Mouse (Mus musculus): ENCODE results near the gene Thsd7b.

- TF ChIP-seq ZNF384 (IDR thresholded peaks at IDR 0.05; ENCODE audit: low read depth, low read length) (no peak), ZC3H11A (IDR thresholded peaks at IDR 0.05; ENCODE audit: borderline replicate concordance, low read depth, low read length) (no peak)
Measured at GRCm38 (mm10) chr1:129616080-129616479, 343.0 kb downstream of the Thsd7b start.

Measured in ES-E14 (cell line).